Mouse (Mus musculus) forebrain, embryonic 12.5 days (tissue): Measurements from ENCODE around the gene Tmem26. TPM values are rescaled to one million over a fixed set of nuclear protein-coding genes. Genes with fewer than 3 reads are reported as not detected.
"Not testable (repeated sequence)": the region's sequence is repeated elsewhere in the genome, so short reads cannot be mapped to it uniquely, and the experiment has no call there.

Experiments used
- ATAC-seq: fragments of 200-750 bp; cut with Nextera tagmentation; 2 replicates; pipeline ENCODE4 v1.8.0; 2017; ENCODE audit warnings: moderate TSS enrichment; ENCODE audit not compliant: low FRiP score
- H3K27ac ChIP-seq: fragments of 300-500 bp; sonication (generic); 2 replicates; pipeline ENCODE4 v1.5.1; 2016; ENCODE audit warnings: mild to moderate bottlenecking
- H3K27me3 ChIP-seq: fragments of 300-500 bp; sonication (generic); 2 replicates; pipeline ENCODE4 v1.6.1; 2016; ENCODE audit warnings: mild to moderate bottlenecking
- H3K36me3 ChIP-seq: fragments of 300-500 bp; sonication (generic); replicated peaks from 2 replicates; pipeline ENCODE4 v1.6.1; 2016; ENCODE audit warnings: mild to moderate bottlenecking
- H3K4me1 ChIP-seq: fragments of 300-500 bp; sonication (generic); 2 replicates; pipeline ENCODE4 v1.6.1; 2016
- H3K4me2 ChIP-seq: fragments of 300-500 bp; sonication (generic); 2 replicates; pipeline ENCODE4 v1.6.1; 2016; ENCODE audit warnings: mild to moderate bottlenecking, moderate library complexity
- H3K4me3 ChIP-seq: fragments of 300-500 bp; sonication (generic); replicated peaks from 2 replicates; pipeline ENCODE4 v1.5.1; 2016; ENCODE audit warnings: mild to moderate bottlenecking
- H3K9ac ChIP-seq: fragments of 300-500 bp; sonication (generic); 2 replicates; pipeline ENCODE4 v1.6.1; 2016; ENCODE audit warnings: mild to moderate bottlenecking
- H3K9me3 ChIP-seq: fragments of 300-500 bp; sonication (generic); 2 replicates; pipeline ENCODE4 v1.6.1; 2016
- WGBS: fragments of 180-500 bp; shearing (Covaris S2); methylation state at CpG from one replicate; pipeline ENCODE4 v1.1.7; 2016; 5-methylcytosine and 5-hydroxymethylcytosine counted together
- polyA plus RNA-seq: library from polyadenylated mRNA; unstranded; fragments of >200 nt; fragmentation: Nextera tagmentation; extraction: Ambion mirVana; gene quantifications from 2 replicates; pipeline ENCODE4 v1.2.1, GENCODE M21; 2016

The Tmem26 gene
- polyA plus RNA-seq, 1 experiment from 2014 or later, result 7.6 TPM

DNA sequence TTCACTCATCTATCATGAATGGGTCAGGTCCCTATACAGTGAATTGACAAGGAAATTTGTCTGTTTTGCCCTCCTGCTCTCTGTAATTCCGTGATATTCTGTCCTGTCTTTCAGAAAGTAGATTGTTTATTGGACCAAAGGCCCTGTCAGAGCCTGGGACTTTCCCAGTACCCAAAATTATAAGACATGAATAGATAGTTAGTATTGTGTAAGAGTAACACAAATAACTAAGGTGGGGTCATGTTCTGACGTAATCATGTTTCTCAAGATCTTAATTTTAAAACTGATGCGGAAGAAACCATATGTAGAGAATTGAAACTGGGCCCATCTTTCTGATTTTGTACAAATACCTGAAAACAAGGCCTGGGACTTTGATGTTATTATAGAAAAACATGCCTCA is 8.1 kb upstream of the Tmem26 start:
- Histone ChIP-seq H3K36me3 (no peaks in the 10 kb centered on the region), H3K4me3 (no peak overlapping the region), H3K27ac (no peak overlapping the region), H3K9me3 (no peaks in the 10 kb centered on the region), H3K27me3 (no peaks in the 10 kb centered on the region), H3K9ac (no peak overlapping the region), H3K4me2 (no peak overlapping the region), H3K4me1 (no peaks in the 10 kb centered on the region)
- ATAC-seq, result no peak
- 91% methylated on average over 3 of the region's 3 CpGs for WGBS

DNA sequence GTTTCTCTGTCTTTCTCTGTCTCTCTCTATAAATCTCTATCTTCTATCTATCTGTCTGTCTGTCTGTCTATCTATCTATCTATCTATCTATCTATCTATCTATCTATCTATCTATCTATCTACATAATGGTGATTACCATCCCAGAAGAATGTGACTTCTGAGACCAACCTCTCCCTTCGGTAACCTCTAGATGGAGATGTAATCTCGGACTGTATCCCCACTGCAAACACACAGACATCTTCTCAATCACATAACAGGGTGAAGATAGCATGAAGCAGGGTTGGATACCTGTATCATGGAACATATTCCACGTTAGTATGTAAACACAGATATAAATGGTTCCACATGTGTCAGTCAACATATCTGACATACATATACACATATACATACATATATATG is 5.1 kb upstream of the Tmem26 start:
- no peak for ATAC-seq
- Histone ChIP-seq H3K36me3 (no peaks in the 10 kb centered on the region), H3K9ac (no peak overlapping the region), H3K4me2 (no peak overlapping the region), H3K27me3 (peaks cover 7% of the 10 kb centered on the region; the same call in 1 of the 2 replicates), H3K4me3 (no peak overlapping the region), H3K9me3 (no peaks in the 10 kb centered on the region), H3K4me1 (peaks cover 2% of the 10 kb centered on the region), H3K27ac (no peak overlapping the region)
- WGBS, result 83% methylated on average over 3 of the region's 3 CpGs

DNA sequence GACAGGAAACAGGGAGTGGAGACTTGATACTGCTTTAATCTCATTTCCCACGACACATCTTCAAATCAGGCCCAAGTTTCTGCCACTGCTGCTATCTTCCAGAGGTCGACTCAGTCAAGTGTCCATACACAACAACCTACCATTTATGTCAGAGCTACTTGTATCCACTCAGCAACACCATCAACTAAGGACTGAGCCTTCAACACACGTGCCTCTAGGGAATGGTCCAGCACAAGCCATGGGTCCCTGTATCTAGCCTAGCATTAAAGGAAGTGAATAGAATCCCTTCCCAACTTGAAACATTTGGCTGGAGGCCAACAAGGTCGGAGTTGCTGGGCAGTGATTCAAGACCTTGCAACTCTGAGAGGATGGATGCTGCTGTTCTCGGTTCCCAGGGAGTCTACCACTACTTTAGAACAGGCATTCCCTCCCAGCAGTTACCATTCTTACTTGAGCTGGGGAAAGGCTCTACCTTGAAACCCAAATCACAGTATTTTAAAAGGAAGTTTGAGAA is 2.5 kb upstream of the Tmem26 start:
- no peak for ATAC-seq
- Histone ChIP-seq H3K36me3 (no peaks in the 10 kb centered on the region), H3K27me3 (peaks cover 23% of the 10 kb centered on the region), H3K4me3 (no peak overlapping the region), H3K4me1 (peaks cover 12% of the 10 kb centered on the region), H3K4me2 (no peak overlapping the region), H3K9me3 (no peaks in the 10 kb centered on the region), H3K9ac (no peak overlapping the region), H3K27ac (no peak overlapping the region)
- WGBS, result 69% methylated on average over 5 of the region's 5 CpGs

DNA sequence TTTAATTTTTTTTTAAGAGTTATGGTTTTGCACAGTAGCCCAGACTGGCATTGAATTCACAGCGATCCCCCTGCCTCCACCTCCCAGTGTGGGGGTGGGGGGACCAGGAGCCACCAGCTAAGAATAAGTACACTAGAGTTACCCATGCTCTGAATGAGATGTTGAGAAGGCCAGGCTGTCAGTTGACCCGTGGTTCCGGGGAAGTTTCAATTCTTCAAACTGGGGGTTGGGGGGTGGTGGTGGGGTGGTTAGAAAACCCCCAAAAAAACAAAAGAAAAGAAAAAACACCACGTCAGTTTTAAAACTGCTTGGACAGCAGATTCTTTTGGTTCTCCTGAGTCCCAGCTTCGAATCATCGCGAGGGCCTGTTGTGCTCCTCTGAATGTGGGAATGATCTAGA is 431 bp upstream of the Tmem26 start:
- Histone ChIP-seq H3K27ac (no peak overlapping the region), H3K4me3 (no peak overlapping the region), H3K9ac (no peak overlapping the region), H3K4me1 (peaks cover 12% of the 10 kb centered on the region), H3K27me3 (peaks cover 23% of the 10 kb centered on the region), H3K4me2 (peak overlapping the region; percentile 92; the same call in 1 of the 2 replicates), H3K9me3 (no peaks in the 10 kb centered on the region), H3K36me3 (no peaks in the 10 kb centered on the region)
- WGBS, result 37% methylated on average over 7 of the region's 7 CpGs
- no peak for ATAC-seq

DNA sequence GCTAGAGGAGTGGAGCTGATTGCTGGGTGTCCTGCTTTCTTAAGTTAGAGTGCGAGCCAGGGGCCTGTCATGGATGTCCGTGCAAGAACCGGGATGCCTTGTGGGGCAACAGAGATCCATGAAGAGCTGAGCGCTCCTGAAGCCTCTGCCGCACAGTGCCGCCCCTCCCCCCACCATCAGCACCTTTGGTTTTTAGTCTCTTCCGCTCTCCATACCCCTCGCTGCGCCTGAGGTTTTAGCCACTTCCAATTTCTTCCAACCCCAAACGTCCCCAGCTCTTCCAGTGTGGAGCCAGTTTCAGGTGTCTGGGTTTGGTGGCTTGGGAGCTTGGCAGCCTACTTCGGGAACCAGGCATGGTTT is 895 bp downstream of the Tmem26 start:
- peak overlapping the region; percentile 46 for H3K4me3 ChIP-seq
- ATAC-seq, result peak; percentile 69; the same call in 1 of the 2 replicates
- no peaks in the 10 kb centered on the region for H3K36me3 ChIP-seq
- H3K4me1 ChIP-seq, result peaks cover 12% of the 10 kb centered on the region
- H3K9me3 ChIP-seq, result no peaks in the 10 kb centered on the region
- peak overlapping the region; percentile 92 for H3K4me2 ChIP-seq
- 3% methylated on average over 11 of the region's 11 CpGs for WGBS
- H3K9ac ChIP-seq, result peak overlapping the region; percentile 51
- peaks cover 23% of the 10 kb centered on the region for H3K27me3 ChIP-seq
- no peak overlapping the region for H3K27ac ChIP-seq

DNA sequence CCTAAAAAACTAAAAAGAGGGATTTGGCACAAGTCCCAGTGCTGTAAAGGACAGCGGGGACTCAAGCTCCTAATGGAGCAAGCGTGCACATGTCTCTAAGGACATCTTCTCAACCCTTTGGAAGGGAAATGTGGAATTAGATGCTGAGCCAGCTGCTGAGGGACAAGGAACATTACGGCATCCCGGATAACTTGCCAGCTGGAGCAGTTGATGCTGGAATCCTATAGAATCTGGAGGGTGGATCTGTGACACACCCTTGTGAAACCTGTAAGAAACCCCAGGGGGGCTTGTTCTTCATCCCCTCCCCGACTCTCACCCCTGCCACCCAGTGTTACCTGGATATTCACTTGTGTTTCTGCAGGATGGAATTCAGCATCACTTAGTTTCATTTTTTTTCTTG is 4.0 kb downstream of the Tmem26 start:
- 86% methylated on average over 5 of the region's 5 CpGs for WGBS
- no peaks in the 10 kb centered on the region for H3K36me3 ChIP-seq
- H3K9ac ChIP-seq, result no peak overlapping the region
- H3K4me2 ChIP-seq, result no peak overlapping the region
- no peaks in the 10 kb centered on the region for H3K9me3 ChIP-seq
- no peak for ATAC-seq
- peaks cover 12% of the 10 kb centered on the region for H3K4me1 ChIP-seq
- no peak overlapping the region for H3K4me3 ChIP-seq
- H3K27ac ChIP-seq, result no peak overlapping the region
- H3K27me3 ChIP-seq, result peaks cover 23% of the 10 kb centered on the region

DNA sequence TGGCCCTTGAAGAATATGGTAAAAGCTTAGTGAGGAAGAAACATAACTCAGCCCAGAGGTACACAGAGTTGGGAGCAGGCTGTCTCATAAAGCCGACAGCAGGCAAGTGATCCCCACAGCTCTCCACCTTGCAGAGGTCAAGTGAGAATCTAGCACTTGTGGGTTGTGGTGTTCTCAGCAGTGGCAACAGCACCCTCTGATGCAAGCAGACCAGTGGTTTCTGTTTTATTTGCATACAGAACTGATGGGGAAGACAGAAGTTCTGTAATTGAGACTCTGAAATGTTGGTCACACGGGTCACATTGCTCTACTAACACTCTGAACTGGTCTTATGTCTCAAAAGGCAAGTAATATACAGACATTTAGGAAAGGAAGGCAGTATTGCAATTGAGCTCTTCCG is 12.2 kb downstream of the Tmem26 start:
- Histone ChIP-seq H3K36me3 (no peaks in the 10 kb centered on the region), H3K27ac (no peak overlapping the region), H3K9ac (no peak overlapping the region), H3K4me2 (no peak overlapping the region), H3K4me1 (no peaks in the 10 kb centered on the region), H3K4me3 (no peak overlapping the region), H3K27me3 (no peaks in the 10 kb centered on the region), H3K9me3 (no peaks in the 10 kb centered on the region)
- ATAC-seq, result no peak
- 91% methylated on average over 3 of the region's 3 CpGs for WGBS

DNA sequence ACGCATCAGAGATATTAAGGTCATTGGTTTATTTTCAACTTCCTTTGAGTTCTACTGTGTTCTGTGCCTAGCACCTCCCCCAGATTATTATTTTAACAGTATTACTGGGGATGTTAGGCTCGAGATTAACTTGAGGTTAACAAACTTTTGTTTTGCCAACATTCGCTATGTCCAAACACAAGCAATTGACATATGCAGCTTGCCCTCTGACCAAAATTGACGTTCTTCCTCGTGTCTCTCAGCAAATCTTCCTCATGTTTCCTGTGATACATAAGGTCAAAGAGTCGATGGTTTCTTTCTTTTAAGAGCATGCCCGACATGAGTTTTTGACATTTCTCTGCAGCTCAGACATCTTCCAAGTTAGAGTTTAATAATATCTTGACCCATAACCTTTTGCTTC is 13.9 kb downstream of the Tmem26 start:
- no peak overlapping the region for H3K4me3 ChIP-seq
- no peaks in the 10 kb centered on the region for H3K36me3 ChIP-seq
- H3K27me3 ChIP-seq, result no peaks in the 10 kb centered on the region
- 80% methylated on average over 7 of the region's 7 CpGs for WGBS
- H3K9ac ChIP-seq, result no peak overlapping the region
- no peak overlapping the region for H3K4me2 ChIP-seq
- H3K4me1 ChIP-seq, result no peaks in the 10 kb centered on the region
- no peak overlapping the region for H3K27ac ChIP-seq
- no peaks in the 10 kb centered on the region for H3K9me3 ChIP-seq
- no peak for ATAC-seq

DNA sequence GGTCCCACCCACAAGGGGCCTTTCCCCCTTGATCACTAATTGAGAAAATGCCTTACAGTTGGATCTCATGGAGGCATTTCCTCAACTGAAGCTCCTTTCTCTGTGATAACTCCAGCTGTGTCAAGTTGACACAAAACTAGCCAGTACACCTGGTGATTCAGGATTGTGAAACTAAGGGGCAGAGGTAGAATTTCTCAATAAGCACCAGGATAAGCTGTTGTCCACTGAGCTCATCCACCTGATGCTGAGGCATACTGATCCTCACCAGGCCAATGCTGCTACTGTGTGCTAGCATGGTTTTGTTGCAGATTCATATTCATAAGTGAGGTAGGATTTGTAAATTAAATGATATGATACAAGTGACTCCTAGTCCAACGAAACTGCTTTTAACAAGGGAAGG is 15.5 kb downstream of the Tmem26 start:
- not testable (repeated sequence) for H3K9ac ChIP-seq, ATAC-seq

DNA sequence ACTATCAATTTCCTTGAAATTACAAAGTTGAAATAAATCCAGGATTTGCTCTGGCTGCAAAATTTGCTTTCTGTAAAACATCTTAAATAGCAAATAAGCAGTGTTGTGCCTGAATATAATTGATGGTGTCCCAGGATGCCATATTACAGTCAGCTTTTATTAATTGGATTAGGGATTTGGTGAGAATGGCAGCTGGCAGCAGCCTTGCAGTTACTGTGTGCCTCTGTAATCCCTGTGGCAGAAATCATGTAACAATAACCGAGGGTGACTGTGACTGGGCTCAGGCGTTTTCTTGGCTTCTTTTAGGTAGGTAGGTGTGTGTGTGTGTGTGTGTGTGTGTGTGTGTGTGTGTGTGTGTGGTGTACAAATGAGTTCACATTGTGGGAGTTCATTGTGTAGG is 16.8 kb downstream of the Tmem26 start:
- no peaks in the 10 kb centered on the region for H3K36me3 ChIP-seq
- H3K27ac ChIP-seq, result no peak overlapping the region
- 92% methylated on average over 2 of the region's 2 CpGs for WGBS
- H3K9me3 ChIP-seq, result no peaks in the 10 kb centered on the region
- no peaks in the 10 kb centered on the region for H3K27me3 ChIP-seq
- no peak for ATAC-seq
- H3K9ac ChIP-seq, result no peak overlapping the region
- H3K4me1 ChIP-seq, result no peaks in the 10 kb centered on the region
- H3K4me3 ChIP-seq, result no peak overlapping the region
- H3K4me2 ChIP-seq, result no peak overlapping the region

More for the DNA sequence above, 15.5 kb downstream of the Tmem26 start:
- H3K36me3 ChIP-seq, H3K4me2 ChIP-seq, H3K4me3 ChIP-seq, H3K9me3 ChIP-seq, H3K27ac ChIP-seq, H3K27me3 ChIP-seq, H3K4me1 ChIP-seq: not testable (repeated sequence)
- 93% methylated on average over 1 of the region's 1 CpGs for WGBS

DNA sequence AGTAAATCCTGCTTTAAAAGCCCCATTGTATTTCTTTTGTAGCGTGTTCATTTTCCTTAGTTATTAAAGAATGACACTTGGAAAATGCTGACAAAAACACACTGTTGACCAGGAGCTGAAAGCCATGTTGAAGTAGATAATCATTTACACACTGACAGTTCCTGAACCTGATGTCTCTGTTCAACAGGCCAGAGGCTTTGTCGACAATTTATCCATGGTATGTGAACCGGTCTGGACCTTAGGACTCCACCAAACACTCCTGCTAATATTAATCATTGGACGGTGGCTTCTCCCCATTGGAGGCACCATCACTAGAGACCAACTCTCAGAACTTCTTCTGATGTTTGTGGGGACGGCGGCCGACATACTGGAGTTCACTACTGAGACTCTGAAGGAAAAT is 27.5 kb downstream of the Tmem26 start:
- no peaks in the 10 kb centered on the region for H3K36me3 ChIP-seq
- no peaks in the 10 kb centered on the region for H3K4me1 ChIP-seq
- no peak overlapping the region for H3K27ac ChIP-seq
- H3K9me3 ChIP-seq, result no peaks in the 10 kb centered on the region
- WGBS, result 79% methylated on average over 7 of the region's 7 CpGs
- ATAC-seq, result no peak
- H3K9ac ChIP-seq, result no peak overlapping the region
- H3K4me2 ChIP-seq, result no peak overlapping the region
- no peaks in the 10 kb centered on the region for H3K27me3 ChIP-seq
- H3K4me3 ChIP-seq, result no peak overlapping the region

DNA sequence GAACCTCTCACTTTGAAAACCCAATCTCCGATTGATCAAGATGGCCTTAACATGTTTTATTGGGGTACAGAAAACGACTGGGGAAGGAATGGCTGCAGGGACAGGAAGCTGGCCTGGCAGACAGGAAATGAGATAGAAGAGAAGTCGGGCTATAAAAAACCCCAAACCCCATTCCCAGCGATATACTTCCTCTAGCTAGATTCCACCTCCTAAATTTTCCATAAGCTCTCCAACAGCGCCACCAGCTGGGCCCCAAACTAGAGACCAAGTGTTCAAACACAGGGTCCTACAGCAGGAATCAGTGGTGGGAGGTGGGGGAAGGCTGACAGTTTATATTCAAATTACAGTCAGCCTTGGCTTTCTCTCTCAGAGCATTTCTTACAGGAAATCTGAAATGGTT is 35.8 kb downstream of the Tmem26 start:
- WGBS, result 49% methylated on average over 5 of the region's 5 CpGs
- no peaks in the 10 kb centered on the region for H3K36me3 ChIP-seq
- no peak overlapping the region for H3K4me3 ChIP-seq
- ATAC-seq, result no peak
- H3K9ac ChIP-seq, result no peak overlapping the region
- H3K9me3 ChIP-seq, result no peaks in the 10 kb centered on the region
- H3K27ac ChIP-seq, result no peak overlapping the region
- H3K4me2 ChIP-seq, result 0 out of 2 replicates have a peak overlapping the region, but pooled peaks have one; percentile 15
- peaks cover 8% of the 10 kb centered on the region; the same call in 1 of the 2 replicates for H3K4me1 ChIP-seq
- H3K27me3 ChIP-seq, result no peaks in the 10 kb centered on the region

DNA sequence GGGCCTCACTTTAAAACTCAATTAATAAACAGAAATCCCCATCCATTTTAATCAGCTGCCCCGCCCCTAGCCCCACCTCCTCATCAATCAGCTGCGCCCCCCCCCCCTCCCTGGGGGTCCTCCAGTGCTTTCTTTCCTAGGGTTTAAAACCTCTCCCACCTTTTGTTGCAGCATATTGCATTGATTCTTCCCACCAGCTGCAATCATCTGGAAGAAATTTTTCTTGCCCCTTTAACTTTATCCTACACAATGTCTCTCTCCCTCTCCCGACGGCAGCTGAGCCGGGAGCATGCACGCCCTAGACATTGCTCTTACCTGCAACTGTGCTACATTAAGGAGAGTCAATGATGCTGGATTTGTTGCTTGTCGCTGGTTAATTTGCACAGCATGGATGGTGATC is 36.3 kb downstream of the Tmem26 start:
- Histone ChIP-seq H3K9me3 (no peaks in the 10 kb centered on the region), H3K4me3 (no peak overlapping the region), H3K9ac (no peak overlapping the region), H3K27me3 (no peaks in the 10 kb centered on the region), H3K36me3 (no peaks in the 10 kb centered on the region), H3K4me2 (0 out of 2 replicates have a peak overlapping the region, but pooled peaks have one; percentile 15), H3K27ac (no peak overlapping the region), H3K4me1 (peaks cover 8% of the 10 kb centered on the region; the same call in 1 of the 2 replicates)
- ATAC-seq, result no peak
- 28% methylated on average over 7 of the region's 7 CpGs for WGBS
